Mouse (Mus musculus): ENCODE data around the gene Cd3eap. TPM values are rescaled to one million over a fixed set of nuclear protein-coding genes. Genes with fewer than 3 reads are reported as not detected.
A peak's percentile ranks its signal among the peaks of the same experiment; 100 is the strongest.

Gene Cd3eap
- polyA plus RNA-seq, 1 experiment from 2014 or later = 17.6 TPM

GRCm38 (mm10) chr7:19311991-19312390 is 47.3 kb downstream of the Cd3eap start:
- Histone ChIP-seq H3K27ac (ENCODE audit: low read depth, low read length) (no peak overlapping the region), H3K9ac (ENCODE audit: low read depth, low read length) (no peak overlapping the region), H3K36me3 (ENCODE audit: control insufficient read depth, insufficient read depth, low read length) (no peaks in the 10 kb centered on the region), H3K9me3 (replicated peaks; ENCODE audit: control insufficient read depth, low read length) (no peaks in the 10 kb centered on the region), H3K27me3 (ENCODE audit: control insufficient read depth, insufficient read depth, low read length) (peaks cover 4% of the 10 kb centered on the region), H3K4me2 (no peak overlapping the region), H3K4me1 (ENCODE audit: control insufficient read depth, insufficient read depth, low read length) (peaks cover 12% of the 10 kb centered on the region), H3K4me3 (ENCODE audit: low read depth, low read length) (no peak overlapping the region)
- 32% methylated on average over 4 of the region's 4 CpGs for WGBS (ENCODE audit: insufficient replicate concordance)
- ATAC-seq (replicated peaks; ENCODE audit: insufficient number of reproducible peaks, low FRiP score, low TSS enrichment) = no peak

GRCm38 (mm10) chr7:19309884-19310641 is 49.2 kb downstream of the Cd3eap start, which contains the start of gene Fosb:
Gene Fosb, minus strand, starts transcription at chr7:19310051.
- Histone ChIP-seq H3K4me3 (ENCODE audit: low read depth, low read length) (peak within 1 kb of the TSS; percentile 71), H3K4me2 (peak within 1 kb of the TSS; percentile 98), H3K27me3 (ENCODE audit: control insufficient read depth, insufficient read depth, low read length) (peaks cover 22% of the 10 kb centered on the region), H3K9me3 (replicated peaks; ENCODE audit: control insufficient read depth, low read length) (no peaks in the 10 kb centered on the region), H3K36me3 (ENCODE audit: control insufficient read depth, insufficient read depth, low read length) (no peaks in the 10 kb centered on the region), H3K27ac (ENCODE audit: low read depth, low read length) (peak within 1 kb of the TSS; percentile 42), H3K4me1 (ENCODE audit: control insufficient read depth, insufficient read depth, low read length) (peaks cover 12% of the 10 kb centered on the region), H3K9ac (ENCODE audit: low read depth, low read length) (peak within 1 kb of the TSS; percentile 69)
- under 1% methylated on average over 49 of the region's 49 CpGs for WGBS (ENCODE audit: insufficient replicate concordance)
- ATAC-seq (replicated peaks; ENCODE audit: insufficient number of reproducible peaks, low FRiP score, low TSS enrichment) = peak; percentile 82

- H3K4me1 ChIP-seq (ENCODE audit: control insufficient read depth, insufficient read depth, low read length) = peaks cover 19% of the 10 kb centered on the region
- WGBS (ENCODE audit: insufficient replicate concordance) = under 1% methylated on average over 48 of the region's 48 CpGs
- H3K27me3 ChIP-seq (ENCODE audit: control insufficient read depth, insufficient read depth, low read length) = peaks cover 29% of the 10 kb centered on the region
These were observed 49.9 kb downstream of the Cd3eap start for GRCm38 (mm10) chr7:19309278-19309883.

GRCm38 (mm10) chr7:19308454-19309277 is 50.6 kb downstream of the Cd3eap start:
- peak overlapping the region; percentile 98 for H3K4me2 ChIP-seq
- H3K27me3 ChIP-seq (ENCODE audit: control insufficient read depth, insufficient read depth, low read length) = peaks cover 34% of the 10 kb centered on the region
- H3K36me3 ChIP-seq (ENCODE audit: control insufficient read depth, insufficient read depth, low read length) = no peaks in the 10 kb centered on the region
- peak overlapping the region; percentile 71 for H3K4me3 ChIP-seq (ENCODE audit: low read depth, low read length)
- H3K27ac ChIP-seq (ENCODE audit: low read depth, low read length) = peak overlapping the region; percentile 60
- peak; percentile 85 for ATAC-seq (replicated peaks; ENCODE audit: insufficient number of reproducible peaks, low FRiP score, low TSS enrichment)
- no peaks in the 10 kb centered on the region for H3K9me3 ChIP-seq (replicated peaks; ENCODE audit: control insufficient read depth, low read length)
- WGBS (ENCODE audit: insufficient replicate concordance) = under 1% methylated on average over 58 of the region's 58 CpGs
- peak overlapping the region; percentile 66 for H3K9ac ChIP-seq (ENCODE audit: low read depth, low read length)
- H3K4me1 ChIP-seq (ENCODE audit: control insufficient read depth, insufficient read depth, low read length) = peaks cover 26% of the 10 kb centered on the region

More at GRCm38 (mm10) chr7:19309278-19309883, 49.9 kb downstream of the Cd3eap start:
- Histone ChIP-seq H3K36me3 (ENCODE audit: control insufficient read depth, insufficient read depth, low read length) (no peaks in the 10 kb centered on the region), H3K9me3 (replicated peaks; ENCODE audit: control insufficient read depth, low read length) (no peaks in the 10 kb centered on the region), H3K27ac (ENCODE audit: low read depth, low read length) (peak overlapping the region; percentile 7; the same call in 1 of the 2 replicates), H3K4me3 (ENCODE audit: low read depth, low read length) (peak overlapping the region; percentile 71), H3K4me2 (peak overlapping the region; percentile 98), H3K9ac (ENCODE audit: low read depth, low read length) (peak overlapping the region; percentile 66)
- no peak for ATAC-seq (replicated peaks; ENCODE audit: insufficient number of reproducible peaks, low FRiP score, low TSS enrichment)

GRCm38 (mm10) chr7:19307739-19308453 is 51.4 kb downstream of the Cd3eap start:
- H3K9ac ChIP-seq (ENCODE audit: low read depth, low read length) = peak overlapping the region; percentile 66
- 2% methylated on average over 18 of the region's 18 CpGs for WGBS (ENCODE audit: insufficient replicate concordance)
- peak overlapping the region; percentile 98 for H3K4me2 ChIP-seq
- no peaks in the 10 kb centered on the region for H3K36me3 ChIP-seq (ENCODE audit: control insufficient read depth, insufficient read depth, low read length)
- peak; percentile 55 for ATAC-seq (replicated peaks; ENCODE audit: insufficient number of reproducible peaks, low FRiP score, low TSS enrichment)
- peak overlapping the region; percentile 71 for H3K4me3 ChIP-seq (ENCODE audit: low read depth, low read length)
- H3K4me1 ChIP-seq (ENCODE audit: control insufficient read depth, insufficient read depth, low read length) = peaks cover 28% of the 10 kb centered on the region
- H3K9me3 ChIP-seq (replicated peaks; ENCODE audit: control insufficient read depth, low read length) = no peaks in the 10 kb centered on the region
- peaks cover 42% of the 10 kb centered on the region for H3K27me3 ChIP-seq (ENCODE audit: control insufficient read depth, insufficient read depth, low read length)
- peak overlapping the region; percentile 60 for H3K27ac ChIP-seq (ENCODE audit: low read depth, low read length)

GRCm38 (mm10) chr7:19306819-19307738 is 52.2 kb downstream of the Cd3eap start:
- no peak overlapping the region for H3K4me3 ChIP-seq (ENCODE audit: low read depth, low read length)
- 65% methylated on average over 25 of the region's 25 CpGs for WGBS (ENCODE audit: insufficient replicate concordance)
- peak overlapping the region; percentile 98 for H3K4me2 ChIP-seq
- H3K36me3 ChIP-seq (ENCODE audit: control insufficient read depth, insufficient read depth, low read length) = no peaks in the 10 kb centered on the region
- ATAC-seq (replicated peaks; ENCODE audit: insufficient number of reproducible peaks, low FRiP score, low TSS enrichment) = no peak
- H3K27ac ChIP-seq (ENCODE audit: low read depth, low read length) = no peak overlapping the region
- no peaks in the 10 kb centered on the region for H3K9me3 ChIP-seq (replicated peaks; ENCODE audit: control insufficient read depth, low read length)
- peaks cover 28% of the 10 kb centered on the region for H3K4me1 ChIP-seq (ENCODE audit: control insufficient read depth, insufficient read depth, low read length)
- H3K27me3 ChIP-seq (ENCODE audit: control insufficient read depth, insufficient read depth, low read length) = peaks cover 49% of the 10 kb centered on the region
- H3K9ac ChIP-seq (ENCODE audit: low read depth, low read length) = no peak overlapping the region

All from heart, embryonic 11.5 days (tissue).